Comparison of ENCODE assay signal across 25 mouse cellular contexts in the genomic region with DNA sequence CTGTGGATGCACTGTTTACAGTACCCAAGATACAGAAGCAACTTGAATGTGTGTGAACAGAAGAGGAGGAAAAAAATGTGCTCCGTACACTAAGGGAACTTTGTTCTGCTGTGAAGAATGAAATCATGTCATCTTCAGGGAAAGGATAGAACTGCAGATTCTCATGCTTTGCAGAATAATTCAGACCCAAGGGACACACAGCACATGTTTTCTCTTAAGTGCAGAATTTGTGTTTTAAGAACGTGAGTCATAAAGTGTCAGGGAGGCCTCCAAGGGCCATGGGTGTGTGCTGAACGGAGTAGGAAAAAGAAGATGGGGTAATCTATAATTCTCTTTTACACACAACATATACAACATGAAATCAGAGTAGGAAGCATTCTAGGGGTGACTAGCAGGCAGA. TPM values are rescaled to one million over a fixed set of nuclear protein-coding genes. Genes with fewer than 3 reads are reported as not detected.
DNase-seq lines count a peak whose midpoint lies in the region; ATAC-seq lines count a peak whose summit lies in the region.
"Had no signal": no experiment of that assay in that cellular context is flagged by ENCODE, and none has a peak within 500 bp of the region (broad histone marks: within the 10 kb centered on the region; RNA-seq: fewer than 3 reads in every experiment).

No protein-coding gene starts in this region.

- H3K9me3 ChIP-seq in embryonic facial prominence, embryonic 14.5 days (ENCODE audit: control insufficient read depth, low read length) = no peaks in the 10 kb centered on the region
- no peaks in the 10 kb centered on the region for H3K9me3 ChIP-seq in embryonic facial prominence, embryonic 10.5 days
- H3K9me3 ChIP-seq: embryonic facial prominence, embryonic 13.5 days; forebrain, embryonic 12.5 days; heart, embryonic 13.5 days; hindbrain, embryonic 12.5 days had no signal

- intact Hi-C loops in left cerebral cortex, postnatal 14 days (cut with DNase I) = loop anchor here (10.0 kb wide), 1 partner anchor 282 kb away; no protein-coding TSS in a partner anchor

- DNase-seq in embryonic facial prominence, embryonic 14.5 days (ENCODE audit: low spot score) = peak; percentile 78
- no peak for DNase-seq in embryonic facial prominence, embryonic 10.5 days (ENCODE audit: low spot score)
- DNase-seq in gastrocnemius, postnatal 25 days = peak; percentile 12
- no peak for DNase-seq in gastrocnemius, adult 8-10 months (ENCODE audit: low spot score in 2 of 2)
- peak; percentile 36 for DNase-seq in adipocyte (ENCODE audit: low spot score)
- DNase-seq in fibroblast of lung, adult 2 months (ENCODE audit: low read depth) = peak; percentile 55
- DNase-seq in urinary bladder, postnatal 14 days (ENCODE audit: low spot score) = no peak
- no peak for DNase-seq in left cerebral cortex, postnatal 14 days (ENCODE audit: low spot score in 2 of 2)
- DNase-seq: adrenal gland, adult 2 months; adrenal gland, postnatal 36 days; cerebellum, adult 11-12 months; cerebellum, adult 9-10 months; cerebellum, postnatal 25 days; heart, postnatal 36 days; kidney, adult 8-10 months had no signal

- no peaks in the 10 kb centered on the region for H3K4me1 ChIP-seq in embryonic facial prominence, embryonic 14.5 days (ENCODE audit: control insufficient read depth, insufficient read depth, low read length)
- peaks cover 15% of the 10 kb centered on the region for H3K4me1 ChIP-seq in embryonic facial prominence, embryonic 10.5 days
- H3K4me1 ChIP-seq: forebrain, embryonic 12.5 days; hindbrain, embryonic 12.5 days had no signal

- 40% methylated on average over 3 of the region's 3 CpGs for WGBS in embryonic facial prominence, embryonic 14.5 days
- 77% methylated on average over 3 of the region's 3 CpGs for WGBS in embryonic facial prominence, embryonic 10.5 days

- no peaks in the 10 kb centered on the region for H3K27me3 ChIP-seq in embryonic facial prominence, embryonic 14.5 days (replicated peaks; ENCODE audit: control insufficient read depth, insufficient read depth, low read length)
- no peaks in the 10 kb centered on the region for H3K27me3 ChIP-seq in embryonic facial prominence, embryonic 10.5 days (replicated peaks; ENCODE audit: low read depth, poor library complexity, severe bottlenecking)
- H3K27me3 ChIP-seq: embryonic facial prominence, embryonic 13.5 days; forebrain, embryonic 12.5 days; heart, embryonic 13.5 days; hindbrain, embryonic 12.5 days; Patski had no signal

- no peaks in the 10 kb centered on the region for H3K36me3 ChIP-seq in embryonic facial prominence, embryonic 14.5 days (ENCODE audit: control insufficient read depth, insufficient read depth, low read length)
- no peaks in the 10 kb centered on the region for H3K36me3 ChIP-seq in embryonic facial prominence, embryonic 10.5 days (replicated peaks)
- H3K36me3 ChIP-seq: embryonic facial prominence, embryonic 13.5 days; forebrain, embryonic 12.5 days; heart, embryonic 13.5 days; hindbrain, embryonic 12.5 days had no signal

- 0 out of 2 replicates have a peak overlapping the region, but pooled peaks have one; percentile 4 for H3K27ac ChIP-seq in embryonic facial prominence, embryonic 14.5 days (replicated peaks; ENCODE audit: low read depth, low read length)
- no peak overlapping the region for H3K27ac ChIP-seq in embryonic facial prominence, embryonic 10.5 days (replicated peaks)
- H3K27ac ChIP-seq: embryonic facial prominence, embryonic 13.5 days; forebrain, embryonic 12.5 days; heart, embryonic 13.5 days; hindbrain, embryonic 12.5 days had no signal

- no peak for ATAC-seq in embryonic facial prominence, embryonic 14.5 days (ENCODE audit: low read depth)
- ATAC-seq: activated CD4-positive, CD25-positive, alpha-beta regulatory T cell, adult 4 months; hindbrain, embryonic 16.5 days; inflammation-experienced regulatory T-cells, adult 6 months; intestine, postnatal 0 days; Patski had no signal

- no peak overlapping the region for H3K4me2 ChIP-seq in embryonic facial prominence, embryonic 14.5 days (ENCODE audit: low read depth, low read length)
- H3K4me2 ChIP-seq: embryonic facial prominence, embryonic 13.5 days; forebrain, embryonic 12.5 days; heart, embryonic 13.5 days; hindbrain, embryonic 12.5 days had no signal

- H3K4me3 ChIP-seq in embryonic facial prominence, embryonic 14.5 days (ENCODE audit: low read depth, low read length) = no peak overlapping the region
- no peak overlapping the region for H3K4me3 ChIP-seq in embryonic facial prominence, embryonic 10.5 days
- H3K4me3 ChIP-seq: embryonic facial prominence, embryonic 13.5 days; forebrain, embryonic 12.5 days; heart, embryonic 13.5 days; hindbrain, embryonic 12.5 days had no signal

- no peak overlapping the region for H3K9ac ChIP-seq in embryonic facial prominence, embryonic 14.5 days (ENCODE audit: low read depth, low read length)
- H3K9ac ChIP-seq: embryonic facial prominence, embryonic 13.5 days; forebrain, embryonic 12.5 days; heart, embryonic 13.5 days; hindbrain, embryonic 12.5 days had no signal

RNA-seq across cellular contexts. Expression of gene Il1rl2, which starts 48.5 kb away (rescaled TPM):
- 6.1 and 6.3 TPM in 2 replicates for polyA plus RNA-seq in embryonic facial prominence, embryonic 14.5 days (2014; fragmentation: Nextera tagmentation; extraction: Ambion mirVana)
- polyA plus RNA-seq in embryonic facial prominence, embryonic 10.5 days (2016; fragmentation: Nextera tagmentation; extraction: Ambion mirVana) = 1.8 and 2.1 TPM in 2 replicates
- total RNA-seq in gastrocnemius, postnatal 25 days (2021) = 1 to 10 TPM; 1.6 to 3.3 TPM
- total RNA-seq in gastrocnemius, adult 8-10 months (2022) = 1 to 10 TPM in 1 of 4 experiments, under 1 TPM in 3; 0.27 to 1.6 (median 0.49) TPM
- 1 to 10 TPM in 1 of 2 experiments, under 1 TPM in 1; 0.77 to 1.3 TPM for total RNA-seq in left cerebral cortex, postnatal 14 days (2021)
- polyA plus RNA-seq: C2C12, Patski had no signal

RNA-seq across cellular contexts. Expression of gene Il1rl1, which starts 56.4 kb away (rescaled TPM):
- 2.8 and 3.2 TPM in 2 replicates for polyA plus RNA-seq in embryonic facial prominence, embryonic 14.5 days (2014; fragmentation: Nextera tagmentation; extraction: Ambion mirVana)
- polyA plus RNA-seq in embryonic facial prominence, embryonic 10.5 days (2016; fragmentation: Nextera tagmentation; extraction: Ambion mirVana) = 0.05 and 0.13 TPM in 2 replicates
- 1 to 10 TPM in 1 of 2 experiments, under 1 TPM in 1; 0.91 to 1.0 TPM for total RNA-seq in gastrocnemius, postnatal 25 days (2021)
- total RNA-seq in gastrocnemius, adult 8-10 months (2022) = under 1 TPM; 0.39 to 0.94 (median 0.52) TPM
- under 1 TPM in 1 of 2 experiments, not detected in 1; 0.15 TPM for total RNA-seq in left cerebral cortex, postnatal 14 days (2021)
- polyA plus RNA-seq: forebrain, embryonic 12.5 days had no signal

Comparison
In these comparisons a context has a peak if more than half of its experiments do, and no peak if none do; other contexts are left out.
1. DNase-seq: peak in embryonic facial prominence, embryonic 14.5 days (single experiment), gastrocnemius, postnatal 25 days (single experiment), adipocyte (single experiment) and fibroblast of lung, adult 2 months (single experiment); none in embryonic facial prominence, embryonic 10.5 days (single experiment), gastrocnemius, adult 8-10 months (0 of 2), urinary bladder, postnatal 14 days (single experiment) and left cerebral cortex, postnatal 14 days (0 of 2).